Mouse (Mus musculus) frontal cortex, postnatal 36 days (tissue): ENCODE data around the gene Rdh19.
"Not testable (repeated sequence)": the region's sequence is repeated elsewhere in the genome, so short reads cannot be mapped to it uniquely, and the experiment has no call there.

Experiments
- DNase-seq, 2 experiments: peaks; one replicate each; pipeline ENCODE4 v3.0.0; 2022; ENCODE audit warnings: low spot score in 2 of 2

Rdh19 gene

DNA sequence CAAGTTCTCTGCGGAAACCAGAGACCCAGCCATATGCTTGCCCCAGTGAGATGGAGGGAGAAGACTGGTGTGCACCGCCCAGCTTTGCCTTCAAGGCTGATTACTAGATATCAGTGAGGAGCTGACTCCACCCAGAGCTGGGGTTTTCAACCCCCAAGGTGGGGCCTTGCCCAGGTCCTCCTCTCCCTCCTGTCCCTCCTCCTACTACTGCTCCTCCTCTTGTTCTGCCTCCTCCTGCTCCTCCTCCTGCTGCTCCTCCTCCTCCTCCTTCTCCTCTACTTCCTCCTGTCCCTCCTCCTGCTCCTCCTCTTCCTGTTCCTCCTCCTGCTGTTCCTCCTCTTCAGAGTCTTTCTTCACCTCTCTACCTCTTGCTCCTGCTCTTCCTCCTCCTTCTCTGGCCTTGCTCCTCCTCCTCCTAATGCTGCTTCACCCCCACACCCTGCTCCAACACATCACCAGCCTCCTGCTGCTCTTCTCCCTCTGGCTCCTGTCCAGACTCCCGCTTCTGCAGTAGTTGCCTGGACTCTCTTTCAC, 29.5 kb downstream of the Rdh19 start:
- DNase-seq: peak in 1 of 2 experiments; percentile 4

DNA sequence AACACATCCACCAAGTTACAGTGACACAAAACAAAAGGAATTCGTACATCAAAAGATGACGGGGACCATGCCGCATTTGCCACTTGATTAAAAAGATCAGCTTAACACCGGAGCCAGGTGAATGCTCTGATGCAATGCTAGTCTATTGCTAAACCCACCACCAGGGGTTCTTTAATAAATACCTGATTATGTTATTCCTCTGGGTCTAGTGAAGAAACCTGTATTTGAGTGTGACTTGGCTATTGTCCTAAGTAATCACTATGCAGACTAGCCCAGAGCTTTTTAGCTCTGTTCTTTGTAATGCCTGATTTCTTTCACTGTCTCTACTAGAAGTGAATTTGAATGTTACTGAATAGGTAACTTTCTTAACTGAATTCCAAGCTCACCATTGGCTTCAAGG, 31.3 kb downstream of the Rdh19 start:
- DNase-seq: no peak

DNA sequence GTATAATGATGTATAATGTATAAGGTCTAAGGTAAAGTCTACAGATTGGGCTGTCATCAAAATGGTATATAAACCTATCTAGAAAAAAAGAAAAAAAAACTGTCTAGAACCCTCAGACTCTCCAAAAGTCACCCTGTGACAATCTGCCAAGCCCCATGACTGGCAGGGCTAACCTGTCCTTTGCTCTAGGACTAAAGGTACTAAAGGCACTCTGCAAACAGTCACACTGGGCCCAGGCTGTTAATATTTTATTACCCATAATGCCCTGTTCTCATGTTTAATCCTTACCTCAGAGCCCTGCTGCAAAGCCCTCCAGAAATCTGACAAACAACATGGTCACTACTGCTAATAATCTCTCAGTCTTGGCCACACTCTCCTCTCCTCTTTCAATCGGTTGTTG, 36.8 kb downstream of the Rdh19 start:
- no peak for DNase-seq

DNA sequence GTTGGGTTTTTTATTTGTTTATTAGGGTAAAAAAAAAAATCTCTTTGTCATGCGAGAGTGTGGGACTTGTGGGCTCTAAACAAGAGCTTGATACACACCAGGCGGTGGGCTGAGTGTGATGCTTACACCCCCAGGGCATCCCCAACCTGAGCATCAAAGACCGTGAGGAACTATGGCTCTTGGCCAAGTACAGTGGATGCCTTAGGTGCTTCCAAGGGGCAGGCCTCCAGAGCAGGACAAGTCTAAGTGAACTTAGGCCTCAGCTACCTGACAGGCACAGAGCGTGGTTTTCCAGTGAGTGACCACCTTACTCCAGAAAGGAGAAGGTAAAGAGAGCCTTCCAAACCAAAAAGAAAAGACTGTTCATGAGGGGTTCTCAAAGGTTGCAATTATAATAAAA, 37.2 kb downstream of the Rdh19 start:
- DNase-seq: no peak

DNA sequence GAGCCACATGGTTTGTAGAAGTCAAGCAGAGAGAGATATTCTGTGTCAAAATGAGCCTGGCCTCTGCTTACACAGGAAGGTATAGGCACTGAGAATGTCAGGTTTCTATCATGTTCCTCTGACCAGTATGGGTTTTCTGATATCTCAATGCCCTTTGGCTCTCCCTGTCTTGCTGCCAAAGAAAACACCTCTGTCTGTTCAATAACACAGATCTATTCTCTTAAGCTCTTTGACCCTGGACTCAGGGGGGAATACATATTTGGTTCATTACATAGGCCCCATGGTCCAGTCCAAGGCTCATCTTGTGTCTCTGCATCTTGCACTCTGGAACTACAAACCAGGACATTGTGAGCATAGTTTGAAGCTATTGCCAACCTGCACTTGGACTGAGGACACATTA, 38.9 kb downstream of the Rdh19 start, which contains the start of gene Rdh7:
TSS of gene Rdh7 (minus strand) at position 213 of the 400 bp plus-strand sequence.
- DNase-seq: no peak

DNA sequence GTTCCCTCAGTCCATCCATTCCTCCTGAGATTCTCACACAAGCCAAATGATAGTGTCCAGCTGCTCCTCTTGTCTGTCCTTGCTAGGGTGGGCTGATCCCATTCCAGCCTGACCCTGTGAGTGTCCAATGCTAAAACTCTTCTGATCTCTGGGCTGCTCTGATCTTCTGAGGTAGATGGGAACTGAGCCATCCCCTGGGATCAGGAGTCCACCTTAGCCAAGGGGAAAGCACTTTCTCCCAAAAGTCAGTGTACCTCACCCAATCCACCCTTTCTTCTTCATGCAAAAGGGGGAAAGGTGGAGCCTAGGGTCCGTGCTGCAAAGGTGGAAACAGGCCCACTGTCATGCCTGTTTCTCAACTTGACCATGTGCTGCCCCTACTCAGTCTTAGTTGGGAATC, 41.8 kb downstream of the Rdh19 start:
- DNase-seq: no peak

DNA sequence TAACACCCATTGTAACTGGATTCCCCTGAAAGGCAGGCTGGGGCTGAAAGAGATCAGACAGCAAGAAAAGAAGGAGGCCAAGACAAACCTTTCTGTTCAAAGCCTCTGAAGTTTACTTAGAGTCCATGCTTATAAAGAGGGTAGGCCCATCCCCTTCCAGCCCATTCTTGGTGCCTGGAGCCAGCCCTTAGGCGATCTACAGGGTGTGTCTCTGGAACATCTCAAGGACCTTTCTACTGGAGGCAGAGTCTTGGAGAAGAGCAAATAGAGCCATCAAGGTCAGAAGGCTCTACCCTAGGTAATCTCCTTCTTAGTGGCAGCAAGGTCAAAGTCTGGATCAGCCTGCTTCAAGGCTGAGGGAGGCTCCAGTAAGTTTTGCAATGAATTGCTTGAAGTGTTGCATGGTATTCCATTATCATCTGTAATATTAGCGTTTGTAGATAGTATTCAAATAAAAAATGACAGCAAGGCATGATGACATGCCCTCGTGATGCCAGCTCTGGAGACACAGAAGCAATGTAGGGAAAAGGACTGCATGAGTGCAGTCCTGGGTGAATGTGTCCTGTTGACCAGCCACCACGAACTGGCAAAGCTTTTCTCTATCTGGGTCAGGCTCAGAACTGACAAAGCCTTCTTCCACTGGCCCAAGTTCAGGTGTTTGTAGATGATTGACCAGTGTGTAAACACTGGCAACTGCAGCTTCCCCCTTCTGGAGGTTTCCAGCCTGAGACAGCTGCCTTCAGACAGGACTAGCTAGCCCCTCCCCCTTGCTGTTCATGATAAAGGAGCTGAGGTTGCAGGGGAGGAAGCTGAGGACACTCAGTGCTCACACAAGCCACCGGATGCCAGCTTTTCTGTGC, 43.7 kb downstream of the Rdh19 start:
- not testable (repeated sequence) for DNase-seq

DNA sequence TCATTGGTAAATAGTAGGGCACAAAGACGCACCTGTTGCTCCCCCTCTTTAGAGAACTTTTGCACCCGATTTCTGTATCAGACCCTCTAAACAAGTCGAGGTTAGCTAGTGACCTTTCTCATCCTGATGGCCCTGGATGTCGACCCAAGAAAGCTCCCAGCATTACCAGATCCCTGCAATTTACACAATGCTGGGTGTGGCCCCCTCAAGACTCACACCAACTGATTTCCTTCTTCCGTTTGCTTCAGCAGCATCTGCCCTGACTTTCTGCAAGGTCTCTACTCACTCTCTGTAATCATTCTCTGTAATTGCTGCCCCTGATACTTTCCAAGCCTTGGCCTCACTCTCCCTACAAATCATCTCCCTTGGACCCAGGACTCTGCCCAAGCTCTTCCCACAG, 47.0 kb downstream of the Rdh19 start:
- DNase-seq: no peak

DNA sequence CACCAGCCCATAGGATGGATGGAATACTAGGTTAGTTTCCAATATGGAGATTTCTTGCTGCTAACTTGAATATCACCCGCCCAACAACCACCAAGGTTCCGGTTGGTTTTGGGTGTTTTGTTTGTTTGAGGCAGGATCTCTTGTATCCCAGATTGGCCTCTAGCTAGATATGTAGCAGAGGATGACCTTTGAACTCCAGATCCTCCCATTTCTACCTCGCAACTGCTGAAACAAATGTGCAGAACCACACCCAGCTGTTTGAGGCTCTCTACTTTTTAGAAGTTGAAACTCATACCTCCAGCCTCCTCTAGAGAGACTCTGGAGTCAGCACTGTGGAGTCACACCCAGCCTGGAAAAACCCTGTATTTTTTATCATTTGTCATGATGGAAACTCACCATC, 47.8 kb downstream of the Rdh19 start:
- DNase-seq: no peak

DNA sequence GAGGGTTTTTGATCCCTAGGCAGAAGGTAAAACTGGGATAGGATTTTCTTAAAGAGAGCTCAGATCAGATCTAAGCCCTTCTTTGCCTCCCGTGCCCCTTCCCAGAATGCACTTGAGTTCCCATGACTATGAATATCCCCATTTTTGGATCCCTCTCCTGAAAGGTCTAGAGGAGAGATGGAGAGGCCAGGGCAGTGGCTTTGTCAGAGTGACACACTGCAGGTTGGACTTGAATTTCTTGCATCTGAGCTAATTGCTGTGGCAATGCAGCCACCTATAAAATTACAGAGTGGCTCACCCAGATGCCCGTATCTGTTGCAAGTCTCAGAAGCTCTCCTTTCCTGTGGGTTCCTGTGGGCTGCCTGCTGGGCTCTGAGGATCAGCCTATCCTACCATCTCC, 48.5 kb downstream of the Rdh19 start, which contains the start of gene Sdr9c7:
TSS of gene Sdr9c7 (plus strand) at position 301 of the 400 bp plus-strand sequence.
- DNase-seq: no peak

DNA sequence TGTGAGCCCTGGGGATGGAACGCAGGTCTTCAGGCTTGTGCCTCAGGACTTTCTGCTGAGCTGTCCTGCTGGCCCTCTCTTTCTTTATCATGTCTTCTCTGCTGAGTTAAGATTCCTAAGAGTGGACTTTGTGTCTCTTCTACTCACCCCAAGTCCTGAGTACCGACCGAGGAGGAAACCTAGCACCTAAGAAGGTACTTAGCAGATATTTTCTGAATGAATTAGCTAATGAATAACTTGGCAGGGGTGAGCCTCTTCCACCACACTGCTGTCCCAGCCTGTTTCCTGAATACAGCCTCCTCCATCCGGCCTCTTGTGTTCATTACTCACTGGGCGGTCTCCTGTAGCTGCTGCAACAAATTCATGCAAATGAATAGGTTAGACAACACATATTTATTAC, 50.1 kb downstream of the Rdh19 start:
- DNase-seq: no peak

DNA sequence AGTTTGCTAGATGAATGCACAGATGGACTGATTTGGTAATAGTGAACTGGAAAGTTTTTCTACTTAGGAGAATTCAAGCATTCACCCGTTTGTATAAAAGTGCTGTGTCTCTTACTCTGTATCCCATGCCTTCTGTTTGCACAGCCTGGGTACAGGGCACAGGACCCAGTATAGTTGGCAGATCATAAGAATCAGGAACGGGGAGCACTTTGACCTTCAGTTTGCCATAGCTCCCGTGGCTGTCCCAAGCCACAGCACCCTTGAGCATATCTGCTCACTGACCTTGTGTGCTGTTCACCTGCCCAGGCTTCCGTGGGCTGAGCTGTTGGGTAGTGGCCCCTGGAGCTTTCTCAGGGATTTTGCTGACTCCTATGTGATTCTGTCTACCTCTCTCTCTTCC, 52.0 kb downstream of the Rdh19 start:
- no peak for DNase-seq

DNA sequence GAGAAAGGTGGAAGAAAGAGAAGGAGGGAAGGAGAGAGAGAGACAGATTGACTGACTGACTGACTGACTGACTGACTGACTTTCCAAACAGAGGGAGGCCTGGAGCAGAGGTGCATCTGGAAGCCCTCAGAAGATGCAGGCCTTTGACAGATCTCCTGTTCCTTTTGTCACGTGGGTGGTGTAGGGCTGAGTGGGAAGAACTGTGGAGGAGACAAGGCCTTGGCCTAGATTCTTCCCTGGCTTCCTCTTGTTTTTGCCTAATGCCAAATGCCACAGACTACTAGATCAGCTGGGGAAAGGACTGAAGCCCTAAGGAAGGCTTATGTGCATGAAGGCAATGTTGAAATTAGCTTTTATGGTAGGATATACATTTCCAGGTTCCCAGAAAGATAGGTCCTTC, 53.4 kb downstream of the Rdh19 start:
- DNase-seq: no peak

DNA sequence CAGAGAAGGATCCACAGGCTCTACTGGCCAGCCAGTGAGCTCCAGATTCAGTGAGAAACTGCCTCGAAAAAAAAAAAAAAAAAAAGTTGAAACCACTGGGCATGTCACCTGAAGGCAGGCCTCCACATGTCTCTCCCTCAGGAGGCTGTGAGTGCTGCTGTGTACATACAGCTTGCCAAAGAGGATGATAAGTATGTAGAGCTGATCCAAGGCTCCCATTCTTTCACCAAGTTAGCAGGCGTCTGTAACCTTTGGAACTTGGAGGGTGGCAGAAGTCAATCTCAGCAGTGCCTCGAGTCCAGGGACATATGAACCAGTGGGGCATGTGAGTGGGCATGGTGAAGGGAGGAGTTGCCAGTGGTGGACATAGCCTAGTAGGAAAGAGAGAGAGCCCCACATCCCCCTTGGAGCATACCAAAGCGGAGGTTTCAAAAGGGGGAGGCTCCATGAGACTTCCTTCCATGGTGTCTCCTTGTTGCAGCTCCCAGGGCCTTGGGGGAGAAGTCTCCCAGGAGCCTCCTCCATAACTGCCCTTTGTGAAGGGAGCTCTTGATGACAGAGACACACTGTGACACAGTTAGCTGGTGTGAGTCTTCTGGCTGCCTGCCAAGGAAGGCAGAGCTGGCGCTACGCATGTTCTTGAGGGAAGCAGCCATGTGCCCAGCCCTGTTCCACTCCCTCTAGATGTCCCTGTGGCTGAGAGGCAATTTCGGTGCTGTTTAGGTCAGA, 55.2 kb downstream of the Rdh19 start:
- peak; percentile 18 to 26 for DNase-seq

DNA sequence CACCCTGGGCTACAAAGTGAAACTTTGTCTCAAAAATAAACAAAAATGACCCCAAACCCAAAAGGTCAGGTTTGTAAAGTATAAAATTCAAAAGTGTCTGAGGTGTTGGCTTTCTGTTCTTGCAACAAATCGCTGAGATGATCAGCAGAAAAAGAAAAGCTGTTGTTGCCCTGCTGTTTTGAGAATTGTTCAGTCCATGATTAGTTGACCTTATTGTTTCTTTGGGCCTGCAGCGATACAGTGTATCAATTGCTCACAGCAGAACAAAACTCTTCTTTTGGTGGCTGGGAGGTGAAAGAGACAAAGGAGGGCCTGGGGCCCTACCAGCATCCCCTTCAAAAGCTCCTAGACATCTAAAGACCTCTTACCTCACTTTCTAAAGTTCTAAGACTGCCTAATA, 56.4 kb downstream of the Rdh19 start:
- no peak for DNase-seq

DNA sequence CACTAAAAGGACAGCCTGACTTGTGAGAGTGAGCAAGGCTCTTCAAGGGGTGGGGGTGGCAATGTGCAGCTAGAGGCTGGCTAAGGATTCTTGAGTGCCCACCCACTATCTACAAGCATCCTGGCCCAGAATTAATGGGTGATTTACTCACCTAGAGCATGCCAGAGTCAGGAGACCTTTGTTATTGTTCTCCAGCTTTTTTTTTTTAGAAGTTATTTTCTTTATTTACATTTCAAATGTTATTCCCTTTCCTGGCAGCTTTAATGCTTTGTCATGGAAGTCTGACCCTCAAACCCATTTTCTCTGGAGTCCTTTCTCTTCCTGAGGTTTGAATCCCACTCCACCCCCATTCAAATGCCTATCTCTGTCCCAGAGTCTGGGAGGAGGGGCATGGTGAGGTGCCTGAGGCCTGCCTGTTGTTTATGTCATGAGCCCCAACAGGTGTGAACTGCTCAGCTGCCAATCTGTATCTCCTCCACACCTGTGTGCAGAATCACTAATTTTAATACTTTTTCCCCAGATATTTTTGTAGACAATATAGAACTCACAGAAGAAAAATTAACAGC, 57.7 kb downstream of the Rdh19 start:
- DNase-seq: no peak
